Mouse (Mus musculus): Measurements from ENCODE around the gene Nectin1.

Nectin1 gene

GRCm38 (mm10) chr9:43807565-43807964 lies 63.8 kb downstream of the Nectin1 start:
- no peak for DNase-seq (ENCODE audit: low read depth)

- DNase-seq (ENCODE audit: low read depth), result no peak
These were observed 64.3 kb downstream of the Nectin1 start for GRCm38 (mm10) chr9:43808099-43808498.

- no peak for DNase-seq (ENCODE audit: low read depth)
These were observed 64.8 kb downstream of the Nectin1 start for GRCm38 (mm10) chr9:43808546-43808945.

GRCm38 (mm10) chr9:43813156-43813555 lies 69.4 kb downstream of the Nectin1 start:
- DNase-seq (ENCODE audit: low read depth), result no peak

- DNase-seq (ENCODE audit: low read depth), result no peak
These were observed 78.4 kb downstream of the Nectin1 start for GRCm38 (mm10) chr9:43822206-43822605.

- DNase-seq (ENCODE audit: low read depth), result no peak
These were observed 81.4 kb downstream of the Nectin1 start for GRCm38 (mm10) chr9:43825178-43825577.

- no peak for DNase-seq (ENCODE audit: low read depth)
These were observed 82.9 kb downstream of the Nectin1 start for GRCm38 (mm10) chr9:43826558-43827253.

GRCm38 (mm10) chr9:43827593-43827992 lies 83.8 kb downstream of the Nectin1 start:
- DNase-seq (ENCODE audit: low read depth), result no peak

GRCm38 (mm10) chr9:43828960-43829359 lies 85.2 kb downstream of the Nectin1 start:
- no peak for DNase-seq (ENCODE audit: low read depth)

GRCm38 (mm10) chr9:43833232-43833631 lies 89.4 kb downstream of the Nectin1 start:
- DNase-seq (ENCODE audit: low read depth), result no peak

- no peak for DNase-seq (ENCODE audit: low read depth)
These were observed 90.5 kb downstream of the Nectin1 start for GRCm38 (mm10) chr9:43834283-43834682.

GRCm38 (mm10) chr9:43838561-43838960 lies 94.8 kb downstream of the Nectin1 start:
- peak; percentile 41 for DNase-seq (ENCODE audit: low read depth)

- DNase-seq (ENCODE audit: low read depth), result no peak
These were observed 99.3 kb downstream of the Nectin1 start for GRCm38 (mm10) chr9:43842921-43843577.

GRCm38 (mm10) chr9:43843711-43844127 lies 99.9 kb downstream of the Nectin1 start:
- no peak for DNase-seq (ENCODE audit: low read depth)

GRCm38 (mm10) chr9:43845660-43846455 lies 102.1 kb downstream of the Nectin1 start:
- no peak for DNase-seq (ENCODE audit: low read depth)

- peak; percentile 77 for DNase-seq (ENCODE audit: low read depth)
These were observed 104.1 kb downstream of the Nectin1 start for GRCm38 (mm10) chr9:43847861-43848260.

- DNase-seq (ENCODE audit: low read depth), result no peak
These were observed 106.5 kb downstream of the Nectin1 start for GRCm38 (mm10) chr9:43850281-43850680.

GRCm38 (mm10) chr9:43851154-43851553 lies 107.4 kb downstream of the Nectin1 start:
- no peak for DNase-seq (ENCODE audit: low read depth)

- DNase-seq (ENCODE audit: low read depth), result no peak
These were observed 112.1 kb downstream of the Nectin1 start for GRCm38 (mm10) chr9:43855887-43856286.
